Mouse (Mus musculus) MEL (cell line): ENCODE results near the gene Krt75.

Experiments
- CTCF ChIP-seq, 3 experiments: IDR thresholded peaks in 2 of 3; conservative IDR thresholded peaks in 1 of 3; 2 replicates each; pipeline ENCODE4 v1.5.1; 2011 to 2012; ENCODE audit warnings: low read length in 3 of 3, low read depth in 2 of 3, mild to moderate bottlenecking in 2 of 3, improper control_type of control experiment in 1 of 3, inconsistent platforms in 1 of 3, mixed read lengths in 1 of 3, moderate library complexity in 1 of 3; ENCODE audit not compliant: control insufficient read depth in 1 of 3, insufficient read depth in 1 of 3, poor library complexity in 1 of 3, severe bottlenecking in 1 of 3
- MAX ChIP-seq: IDR thresholded peaks from 2 replicates; pipeline ENCODE4 v1.6.1; 2011; ENCODE audit warnings: low read length, improper control_type of control experiment
- POLR2A ChIP-seq, 2 experiments: IDR thresholded peaks; 2 replicates each; pipeline ENCODE4 v1.6.1; 2011 to 2012; ENCODE audit warnings: low read length in 2 of 2, mild to moderate bottlenecking in 2 of 2, control low read depth in 1 of 2, improper control_type of control experiment in 1 of 2, low read depth in 1 of 2, moderate library complexity in 1 of 2; ENCODE audit not compliant: control insufficient read depth in 1 of 2, insufficient read depth in 1 of 2, poor library complexity in 1 of 2
- POLR2AphosphoS5 ChIP-seq: IDR thresholded peaks from 2 replicates; pipeline ENCODE4 v1.6.1; 2012; ENCODE audit warnings: low read depth, borderline replicate concordance, mild to moderate bottlenecking, inconsistent platforms, low read length, moderate library complexity, mixed read lengths
- TCF12 ChIP-seq: IDR thresholded peaks from 2 replicates; pipeline ENCODE4 v1.6.1; 2014; ENCODE audit warnings: low read depth, mild to moderate bottlenecking, inconsistent platforms, low read length, improper control_type of control experiment, moderate library complexity
- UBTF ChIP-seq: IDR thresholded peaks from 2 replicates; pipeline ENCODE4 v1.6.1; 2012; ENCODE audit warnings: low read depth, mild to moderate bottlenecking, inconsistent platforms, low read length, improper control_type of control experiment, moderate library complexity, borderline replicate concordance; ENCODE audit not compliant: insufficient read depth
- USF1 ChIP-seq: IDR thresholded peaks from 2 replicates; pipeline ENCODE4 v1.6.1; 2014; ENCODE audit warnings: low read depth, mild to moderate bottlenecking, inconsistent platforms, low read length, improper control_type of control experiment, moderate library complexity
- ZC3H11A ChIP-seq: IDR thresholded peaks from 2 replicates; pipeline ENCODE4 v1.6.1; 2012; ENCODE audit warnings: low read depth, mild to moderate bottlenecking, inconsistent platforms, low read length, improper control_type of control experiment

DNA sequence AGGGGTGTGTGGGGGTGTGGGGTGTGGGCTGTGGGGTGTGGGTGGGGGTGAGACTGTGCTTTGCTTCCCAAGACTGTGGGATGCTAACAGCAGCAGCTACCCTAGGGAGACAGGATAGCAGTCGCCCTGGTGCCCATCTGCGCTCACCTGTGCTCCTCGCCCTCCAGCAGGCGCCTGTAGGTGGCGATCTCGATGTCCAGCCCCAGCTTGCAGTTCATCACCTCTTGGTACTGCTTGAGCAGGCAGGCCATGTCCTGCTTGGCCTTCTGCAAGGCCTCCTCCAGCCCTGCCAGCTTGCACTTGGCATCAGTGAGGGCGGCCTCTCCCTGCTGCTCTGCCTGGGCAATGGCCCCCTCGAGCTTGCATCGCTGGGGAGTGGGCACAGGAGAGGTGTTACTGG is 31.2 kb downstream of the Krt75 start:
- TF ChIP-seq TCF12 = no peak
- TF ChIP-seq POLR2AphosphoS5 = no peak
- no peak for TF ChIP-seq POLR2A (IDR thresholded peaks at IDR 0.05; ENCODE audit: control insufficient read depth in 1 of 2, insufficient read depth in 1 of 2, low read depth in 1 of 2, low read length in 2 of 2, poor library complexity in 1 of 2)
- no peak for TF ChIP-seq ZC3H11A
- TF ChIP-seq CTCF (IDR thresholded peaks at IDR 0.05 in 2 of 3, conservative IDR thresholded peaks at IDR 0.05 in 1 of 3; ENCODE audit: control insufficient read depth in 1 of 3, insufficient read depth in 1 of 3, low read depth in 2 of 3, low read length in 3 of 3, poor library complexity in 1 of 3, severe bottlenecking in 1 of 3) = peak in 1 of 3 experiments; percentile 34; a peak in 1 of 6 replicates
- TF ChIP-seq UBTF = no peak
- no peak for TF ChIP-seq MAX
- no peak for TF ChIP-seq USF1
